Mouse (Mus musculus): ENCODE measurements around the gene Tapbpl.

Gene Tapbpl

DNA sequence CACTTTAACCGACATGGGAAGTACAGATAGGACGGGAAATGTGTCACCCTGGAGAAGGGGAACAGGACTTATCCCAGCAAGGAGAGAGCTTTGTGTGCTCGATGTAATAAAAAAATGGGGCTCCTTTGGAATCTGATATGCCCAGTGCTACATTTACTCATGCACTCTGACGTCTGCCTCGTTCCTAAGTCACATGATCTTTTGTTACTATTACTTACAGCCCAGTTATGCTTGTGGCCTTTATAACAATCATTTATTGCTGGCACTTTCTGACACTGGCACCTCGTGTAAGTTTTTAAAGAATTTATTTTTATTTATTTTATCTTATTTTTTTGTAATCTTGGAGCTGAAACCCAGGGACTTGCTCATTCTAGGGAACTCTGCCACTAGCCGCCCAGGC, 38.3 kb downstream of the Tapbpl start:
- DNase-seq = no peak

DNA sequence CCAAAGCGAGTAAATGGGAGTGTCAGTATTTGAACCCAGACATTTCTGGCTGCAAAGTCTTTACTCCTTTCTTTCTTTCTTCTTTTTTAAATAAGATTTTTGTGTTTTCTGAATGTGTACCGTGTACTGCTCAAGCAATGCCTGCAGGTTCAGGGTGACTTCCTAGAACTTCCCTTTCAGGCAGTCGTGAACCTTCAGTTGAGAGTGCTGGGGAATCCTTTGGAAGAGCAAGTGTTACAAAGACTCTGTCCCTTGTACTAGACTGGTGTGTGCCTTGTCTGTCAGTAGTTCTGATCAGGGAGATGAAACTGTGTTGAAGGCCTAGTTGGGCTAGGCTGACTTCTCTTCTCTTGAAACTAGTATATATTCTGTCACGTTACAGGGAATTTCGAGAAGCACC, 38.8 kb downstream of the Tapbpl start:
- DNase-seq = no peak

DNA sequence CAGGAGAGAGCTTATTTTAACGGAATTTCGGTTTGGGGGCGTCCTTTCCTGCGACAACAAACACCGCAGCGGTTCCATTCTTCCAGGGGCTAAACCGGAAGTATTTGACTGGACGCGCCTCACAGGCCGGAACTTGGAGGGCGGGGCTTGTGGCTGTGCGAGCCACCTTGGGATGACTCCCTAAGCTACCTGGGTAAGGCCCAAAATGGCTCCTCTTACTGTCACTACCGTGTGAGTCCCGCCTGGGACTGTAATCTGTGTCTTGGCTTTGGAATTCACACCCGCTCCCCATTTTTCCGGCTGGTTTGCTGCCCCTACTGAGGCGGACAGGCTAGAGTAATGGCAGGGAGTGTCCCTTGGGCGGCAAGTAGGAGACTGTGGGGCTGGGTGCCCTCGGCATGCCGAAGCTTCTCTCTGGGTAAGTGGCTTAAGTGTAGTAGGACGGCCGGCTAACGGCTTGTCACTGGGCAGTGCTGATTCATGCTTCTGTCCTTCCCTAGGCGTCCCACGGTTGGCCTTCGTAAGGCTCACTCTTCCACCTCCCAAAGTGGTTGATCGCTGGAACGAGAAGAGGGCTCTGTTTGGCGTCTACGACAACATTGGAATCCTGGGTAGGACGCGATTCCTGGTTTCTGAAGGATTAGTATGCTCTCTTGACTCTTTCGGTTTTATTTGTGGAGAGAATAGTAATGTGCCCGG, 39.5 kb downstream of the Tapbpl start:
- DNase-seq = peak; percentile 91

DNA sequence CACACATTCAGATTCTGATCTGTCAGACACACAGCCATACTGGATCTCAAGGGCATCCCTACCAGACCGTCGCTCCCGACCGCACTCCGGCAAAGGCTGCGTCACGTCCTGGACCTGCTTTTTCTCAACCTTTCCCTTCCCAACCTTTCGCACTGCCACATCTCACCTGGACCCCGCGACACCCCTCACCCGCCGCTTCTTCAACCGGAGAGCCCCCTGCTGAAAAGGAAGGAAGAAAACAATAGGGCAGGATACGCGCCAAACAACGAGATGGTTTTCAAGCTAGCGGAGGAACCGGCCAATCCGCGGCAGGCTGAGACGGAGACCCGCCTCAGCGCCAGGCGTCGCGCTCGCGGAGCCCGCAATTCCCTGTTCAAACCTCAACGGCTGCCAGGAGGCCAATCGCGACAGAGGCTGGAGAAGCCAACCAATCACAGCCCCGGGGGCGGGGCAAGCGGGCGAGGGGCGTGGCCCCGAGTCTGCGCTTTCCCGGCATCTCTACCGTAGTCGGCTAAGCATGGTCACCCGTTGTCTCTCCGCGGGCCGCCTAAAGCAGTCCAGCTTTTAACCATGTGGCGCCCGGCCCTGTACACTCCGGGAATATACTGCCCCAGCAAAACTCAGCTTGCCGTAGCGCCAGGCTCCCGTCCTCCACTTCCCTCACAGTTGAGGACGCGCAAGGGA, 40.2 kb downstream of the Tapbpl start, which contains the start of the genes Ncapd2 and Mrpl51:
Ncapd2 (minus strand) TSS at position 370 of the 684 bp plus-strand sequence.
Mrpl51 (plus strand) TSS at position 470 of the 684 bp plus-strand sequence.
- peak; percentile 97 for DNase-seq

DNA sequence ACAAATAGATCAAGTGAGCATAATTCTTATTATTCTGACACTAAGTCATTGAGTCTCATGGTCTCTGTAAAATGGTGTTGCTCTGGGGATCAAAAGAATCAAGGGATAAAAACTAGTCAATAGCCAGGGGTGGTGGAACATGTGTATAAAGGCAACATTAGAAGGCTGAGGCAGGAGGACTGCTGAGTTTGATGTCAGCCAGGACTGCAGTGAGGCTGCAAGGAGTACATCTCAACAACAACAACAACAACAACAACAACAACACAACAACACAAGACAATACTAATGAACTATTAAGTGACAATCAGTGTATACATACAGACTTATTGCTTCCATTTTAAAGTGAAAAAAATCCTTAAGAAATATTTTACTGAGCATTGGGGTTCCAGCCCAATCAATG, 40.8 kb downstream of the Tapbpl start:
- DNase-seq = no peak

DNA sequence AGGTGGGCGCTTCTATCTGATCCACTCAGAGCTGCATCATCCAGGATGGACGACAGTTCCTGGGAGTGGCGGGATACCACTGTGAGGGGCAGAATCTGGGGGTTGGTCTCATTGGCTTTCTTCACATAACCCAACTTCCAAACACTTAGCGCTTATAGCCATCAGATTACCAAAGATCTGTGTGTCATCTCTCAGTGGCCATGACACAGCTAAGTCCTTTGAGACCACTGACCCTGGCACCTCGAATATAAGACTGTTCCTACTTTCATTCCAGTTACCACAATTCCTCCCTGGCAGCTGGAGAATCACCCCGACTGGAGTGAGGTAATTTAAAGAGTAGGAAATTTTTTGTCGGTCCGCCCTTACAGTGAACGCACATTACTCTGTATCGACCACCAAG, 45.5 kb downstream of the Tapbpl start:
- no peak for DNase-seq

DNA sequence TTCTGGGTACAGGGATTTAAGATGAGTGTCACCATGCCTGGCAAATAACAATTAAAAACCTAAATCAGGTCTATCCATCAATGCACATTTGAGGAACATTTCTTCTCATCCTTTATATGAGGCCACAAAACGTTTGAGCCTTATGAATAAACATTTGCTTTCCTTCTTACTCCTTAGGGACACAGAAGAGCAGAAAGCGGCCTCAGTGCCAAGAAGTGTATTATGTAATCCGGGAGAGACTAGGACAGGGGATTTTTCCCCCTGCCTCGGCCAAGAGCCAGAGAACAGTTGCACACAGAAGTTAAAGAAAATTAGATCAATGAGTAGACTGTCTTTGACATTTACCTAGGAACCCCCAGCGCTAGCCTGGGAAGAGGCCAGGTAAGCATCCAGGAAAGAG, 49.5 kb downstream of the Tapbpl start:
- no peak for DNase-seq

DNA sequence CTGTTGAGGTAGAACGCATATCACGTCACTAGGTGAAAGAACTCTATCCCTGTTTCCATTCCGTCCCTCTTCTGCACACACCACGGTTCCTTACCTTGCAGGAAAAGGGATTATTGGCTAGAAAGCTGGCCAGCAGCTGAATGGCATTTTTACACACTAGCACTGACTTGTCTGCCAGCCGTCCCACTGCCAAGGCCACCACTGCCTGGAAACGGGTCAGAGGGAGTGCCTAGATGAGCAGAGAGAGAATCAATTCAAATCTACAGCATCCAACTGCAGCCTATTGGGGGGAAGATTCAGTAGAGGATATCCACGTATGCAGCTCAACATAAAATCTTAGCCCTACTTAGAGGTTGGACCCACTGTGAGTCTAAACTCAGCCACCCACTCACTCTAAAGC, 52.1 kb downstream of the Tapbpl start:
- no peak for DNase-seq

DNA sequence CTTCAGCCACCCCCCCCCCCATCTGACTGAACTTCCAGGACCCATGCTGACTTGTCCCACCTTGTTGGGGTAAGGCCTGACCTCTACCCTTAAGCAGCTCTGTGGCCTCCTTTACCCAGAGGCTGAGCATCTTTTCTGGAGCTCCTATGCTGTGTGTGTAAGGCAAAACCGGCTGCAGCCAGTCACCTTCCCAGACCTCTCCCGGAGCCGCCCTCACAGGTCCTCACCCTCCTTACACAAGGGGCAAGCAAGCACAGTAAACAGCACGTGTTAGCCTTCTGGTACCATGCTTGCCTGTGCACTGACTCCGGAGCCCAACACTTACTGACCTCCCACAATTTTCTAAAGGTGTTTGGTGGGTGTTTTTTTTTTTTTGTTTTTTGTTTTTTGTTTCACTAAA, 56.2 kb downstream of the Tapbpl start:
- no peak for DNase-seq
